Mouse (Mus musculus): Measurements from ENCODE around the gene Clec4g. TPM values are rescaled to one million over a fixed set of nuclear protein-coding genes. Genes with fewer than 3 reads are reported as not detected.

The Clec4g gene
- 0.27 and 0.36 TPM in 2 replicates for polyA plus RNA-seq (2012; rRNA removed)

GRCm38 (mm10) chr8:3720551-3720950 is at the start of gene Clec4g:
Gene Clec4g, minus strand, starts transcription at chr8:3720651.

DNA sequence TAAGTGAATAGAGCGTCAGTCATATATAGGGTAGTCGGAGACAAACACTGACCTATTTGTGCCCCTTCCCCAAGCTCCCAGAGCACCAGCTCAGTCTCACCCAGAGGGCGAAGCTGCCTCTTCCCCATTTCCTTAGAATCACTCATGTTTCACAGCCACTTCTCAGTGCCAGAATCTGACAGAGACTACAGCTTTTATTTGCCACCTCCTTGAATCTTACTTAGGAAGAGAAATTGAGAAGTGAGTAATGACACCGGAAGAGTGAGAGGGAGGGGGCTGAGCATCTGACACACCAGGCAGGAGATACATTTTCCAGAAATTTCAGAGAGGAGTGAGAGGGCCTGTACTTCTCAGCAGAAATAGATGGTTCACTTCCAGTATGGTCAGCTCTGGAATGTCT is 28.3 kb upstream of the Clec4g start, which contains the start of gene Cd209a:
Gene Cd209a (minus strand): TSS at position 224 of the 400 bp plus-strand sequence.

GRCm38 (mm10) chr8:3694121-3694520 is 26.3 kb downstream of the Clec4g start, which contains the start of gene Fcer2a:
Gene Fcer2a, minus strand, starts transcription at chr8:3694175.

GRCm38 (mm10) chr8:3676131-3676992 is 44.1 kb downstream of the Clec4g start, which contains the start of gene Trappc5:
Gene Trappc5, plus strand, starts transcription at chr8:3676299.

DNA sequence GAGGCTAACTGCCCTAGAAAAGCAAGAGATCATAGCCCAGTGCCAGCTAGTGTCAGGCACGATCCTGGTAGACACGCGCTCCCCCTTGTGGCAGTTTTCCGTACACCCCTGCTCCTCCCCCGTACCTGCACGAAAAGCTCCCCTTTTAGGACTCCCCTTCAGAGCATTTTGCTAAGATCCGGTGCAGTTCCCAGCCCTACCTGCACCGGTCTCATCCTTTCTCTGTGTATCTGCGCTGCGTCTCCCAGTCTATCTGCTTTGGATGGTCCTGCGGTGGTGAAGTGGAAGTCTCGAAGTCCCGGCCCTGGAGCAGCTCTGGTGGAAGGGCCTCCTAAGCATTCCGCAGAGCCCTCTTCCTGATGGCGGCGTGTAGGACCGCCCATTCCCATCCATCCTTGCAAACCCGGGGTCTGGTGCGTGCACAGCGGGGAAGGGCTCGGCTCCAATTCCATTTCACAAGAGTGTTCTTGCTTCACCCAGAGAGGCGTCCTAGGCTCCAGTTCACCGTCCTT is 48.4 kb downstream of the Clec4g start, which contains the start of gene Fcor:
Gene Fcor (minus strand): TSS at position 383 of the 512 bp plus-strand sequence.

GRCm38 (mm10) chr8:3665507-3665906 is 54.9 kb downstream of the Clec4g start, which contains the start of gene Mcemp1:
Gene Mcemp1, plus strand, starts transcription at chr8:3665754.

Other genes starting within 250 kb of the Clec4g start
- 0.17 TPM in 1 of 2 replicates, not detected in the other for gene Tex45, start 249.8 kb downstream of the Clec4g start, polyA plus RNA-seq (2012; rRNA removed)
- 65.4 and 81.6 TPM in 2 replicates for gene Zfp358, start 227.5 kb downstream of the Clec4g start, polyA plus RNA-seq (2012; rRNA removed)
- 127 and 133 TPM in 2 replicates for gene Mcoln1, start 220.2 kb downstream of the Clec4g start, polyA plus RNA-seq (2012; rRNA removed)
- gene Pnpla6, start 205.3 kb downstream of the Clec4g start, polyA plus RNA-seq (2012; rRNA removed) = 32.3 and 37.8 TPM in 2 replicates
- 4.3 and 5.4 TPM in 2 replicates for gene C330021F23Rik, start 152.7 kb downstream of the Clec4g start, polyA plus RNA-seq (2012; rRNA removed)
- gene Camsap3, start 133.4 kb downstream of the Clec4g start, polyA plus RNA-seq (2012; rRNA removed) = 21.2 and 22.0 TPM in 2 replicates
- 66.9 and 67.5 TPM in 2 replicates for gene Xab2, start 99.3 kb downstream of the Clec4g start, polyA plus RNA-seq (2012; rRNA removed)
- 69.2 and 71.1 TPM in 2 replicates for gene Pet100, start 99.1 kb downstream of the Clec4g start, polyA plus RNA-seq (2012; rRNA removed)
- 1.6 TPM in 1 of 2 replicates, not detected in the other for gene Pcp2, start 95.1 kb downstream of the Clec4g start, polyA plus RNA-seq (2012; rRNA removed)
- gene Stxbp2, start 89.7 kb downstream of the Clec4g start, polyA plus RNA-seq (2012; rRNA removed) = 36.9 and 53.7 TPM in 2 replicates
- 0.14 and 0.26 TPM in 2 replicates for gene Retn, start 64.9 kb downstream of the Clec4g start, polyA plus RNA-seq (2012; rRNA removed)
- gene Mcemp1, start 54.9 kb downstream of the Clec4g start, polyA plus RNA-seq (2012; rRNA removed) = 0.08 and 0.21 TPM in 2 replicates
- 3.5 and 7.5 TPM in 2 replicates for gene Fcor, start 48.3 kb downstream of the Clec4g start, polyA plus RNA-seq (2012; rRNA removed)
- gene Trappc5, start 44.4 kb downstream of the Clec4g start, polyA plus RNA-seq (2012; rRNA removed) = 34.4 and 42.6 TPM in 2 replicates
- gene Fcer2a, start 26.5 kb downstream of the Clec4g start, polyA plus RNA-seq (2012; rRNA removed) = not detected in 2 replicates
- gene Cd209a, start 28.3 kb upstream of the Clec4g start, polyA plus RNA-seq (2012; rRNA removed) = not detected in 2 replicates
- gene Cd209e, start 133.7 kb upstream of the Clec4g start, polyA plus RNA-seq (2012; rRNA removed) = not detected in 2 replicates
- gene Cd209d, start 157.9 kb upstream of the Clec4g start, polyA plus RNA-seq (2012; rRNA removed) = not detected in 2 replicates
- gene Cd209b, start 206.2 kb upstream of the Clec4g start, polyA plus RNA-seq (2012; rRNA removed) = not detected in 2 replicates
- 0.12 and 0.19 TPM in 2 replicates for gene Cd209c, start 234.1 kb upstream of the Clec4g start, polyA plus RNA-seq (2012; rRNA removed)